Mouse (Mus musculus): ENCODE results near the gene Drosha.
"Not testable (repeated sequence)": the region's sequence is repeated elsewhere in the genome, so short reads cannot be mapped to it uniquely, and the experiment has no call there.

Drosha gene

GRCm38 (mm10) chr15:12884855-12885254, 60.2 kb downstream of the Drosha start:
- no peak for DNase-seq (ENCODE audit: low read depth, low spot score)

- no peak for DNase-seq (ENCODE audit: low read depth, low spot score)
Observed at GRCm38 (mm10) chr15:12885361-12885760, 60.7 kb downstream of the Drosha start.

GRCm38 (mm10) chr15:12887206-12887605, 62.6 kb downstream of the Drosha start:
- DNase-seq (ENCODE audit: low read depth, low spot score) = no peak

GRCm38 (mm10) chr15:12888312-12888711, 63.7 kb downstream of the Drosha start:
- DNase-seq (ENCODE audit: low read depth, low spot score) = no peak

GRCm38 (mm10) chr15:12889909-12890308, 65.3 kb downstream of the Drosha start:
- DNase-seq (ENCODE audit: low read depth, low spot score) = no peak

- peak; percentile 80 for DNase-seq (ENCODE audit: low read depth, low spot score)
Observed at GRCm38 (mm10) chr15:12895426-12895825, 70.8 kb downstream of the Drosha start.

GRCm38 (mm10) chr15:12896022-12897009, 71.7 kb downstream of the Drosha start:
- no peak for DNase-seq (ENCODE audit: low read depth, low spot score)

GRCm38 (mm10) chr15:12897831-12898230, 73.2 kb downstream of the Drosha start:
- DNase-seq (ENCODE audit: low read depth, low spot score) = no peak

- no peak for DNase-seq (ENCODE audit: low read depth, low spot score)
Observed at GRCm38 (mm10) chr15:12900428-12901196, 76.0 kb downstream of the Drosha start.

GRCm38 (mm10) chr15:12901197-12901570, 76.6 kb downstream of the Drosha start:
- no peak for DNase-seq (ENCODE audit: low read depth, low spot score)

- no peak for DNase-seq (ENCODE audit: low read depth, low spot score)
Observed at GRCm38 (mm10) chr15:12904442-12904841, 79.8 kb downstream of the Drosha start.

GRCm38 (mm10) chr15:12907962-12908719, 83.5 kb downstream of the Drosha start:
- DNase-seq (ENCODE audit: low read depth, low spot score) = no peak

- DNase-seq (ENCODE audit: low read depth, low spot score) = no peak
Observed at GRCm38 (mm10) chr15:12908720-12909028, 84.1 kb downstream of the Drosha start.

GRCm38 (mm10) chr15:12909171-12909570, 84.6 kb downstream of the Drosha start:
- DNase-seq (ENCODE audit: low read depth, low spot score) = no peak

- no peak for DNase-seq (ENCODE audit: low read depth, low spot score)
Observed at GRCm38 (mm10) chr15:12911082-12911481, 86.5 kb downstream of the Drosha start.

- no peak for DNase-seq (ENCODE audit: low read depth, low spot score)
Observed at GRCm38 (mm10) chr15:12916314-12916815, 91.8 kb downstream of the Drosha start.

GRCm38 (mm10) chr15:12919326-12919966, 94.8 kb downstream of the Drosha start:
- DNase-seq (ENCODE audit: low read depth, low spot score) = not testable (repeated sequence)

- no peak for DNase-seq (ENCODE audit: low read depth, low spot score)
Observed at GRCm38 (mm10) chr15:12919967-12920870, 95.6 kb downstream of the Drosha start.

GRCm38 (mm10) chr15:12921901-12922300, 97.3 kb downstream of the Drosha start:
- no peak for DNase-seq (ENCODE audit: low read depth, low spot score)

- peak; percentile 8 for DNase-seq (ENCODE audit: low read depth, low spot score)
Observed at GRCm38 (mm10) chr15:12923826-12924225, 99.2 kb downstream of the Drosha start.

All from CD4-positive, CD25-positive, alpha-beta regulatory T cell, adult 2 months (primary cell).